Mouse (Mus musculus) kidney, adult 11 months (tissue): Measurements from ENCODE around the gene Ubb.

Source experiments
- DNase-seq: peaks from one replicate; pipeline ENCODE4 v3.0.0; 2022

The Ubb gene

GRCm38 (mm10) chr11:62553186-62553585, 2.2 kb downstream of the Ubb start:
- no peak for DNase-seq

- no peak for DNase-seq
These were observed 2.7 kb downstream of the Ubb start for GRCm38 (mm10) chr11:62553633-62554032.

- DNase-seq, result no peak
These were observed 3.3 kb downstream of the Ubb start for GRCm38 (mm10) chr11:62554163-62554855.

- no peak for DNase-seq
These were observed 4.1 kb downstream of the Ubb start for GRCm38 (mm10) chr11:62554934-62555517.

GRCm38 (mm10) chr11:62555896-62556412, 5.0 kb downstream of the Ubb start:
- no peak for DNase-seq

GRCm38 (mm10) chr11:62557205-62557604, 6.2 kb downstream of the Ubb start:
- peak; percentile 69 for DNase-seq

- DNase-seq, result no peak
These were observed 7.2 kb downstream of the Ubb start for GRCm38 (mm10) chr11:62558152-62558551.

GRCm38 (mm10) chr11:62558961-62559646, 8.1 kb downstream of the Ubb start:
- peak; percentile 90 for DNase-seq

GRCm38 (mm10) chr11:62560463-62561016, 9.6 kb downstream of the Ubb start:
- no peak for DNase-seq

- no peak for DNase-seq
These were observed 12.6 kb downstream of the Ubb start for GRCm38 (mm10) chr11:62563590-62563989.

- DNase-seq, result no peak
These were observed 14.8 kb downstream of the Ubb start for GRCm38 (mm10) chr11:62565747-62566146.

- DNase-seq, result no peak
These were observed 15.2 kb downstream of the Ubb start for GRCm38 (mm10) chr11:62566211-62566610.

GRCm38 (mm10) chr11:62568300-62568699, 17.3 kb downstream of the Ubb start:
- DNase-seq, result no peak

GRCm38 (mm10) chr11:62573959-62574702, 23.2 kb downstream of the Ubb start, which contains the start of gene Trpv2:
Gene Trpv2, plus strand, starts transcription at chr11:62574486.
- no peak for DNase-seq

GRCm38 (mm10) chr11:62574703-62575085, 23.7 kb downstream of the Ubb start:
- no peak for DNase-seq

GRCm38 (mm10) chr11:62575297-62575658, 24.3 kb downstream of the Ubb start:
- peak; percentile 65 for DNase-seq

GRCm38 (mm10) chr11:62575659-62576438, 24.9 kb downstream of the Ubb start:
- no peak for DNase-seq

GRCm38 (mm10) chr11:62576530-62577152, 25.7 kb downstream of the Ubb start:
- no peak for DNase-seq

- DNase-seq, result no peak
These were observed 32.1 kb downstream of the Ubb start for GRCm38 (mm10) chr11:62583031-62583430.

GRCm38 (mm10) chr11:62584671-62585206, 33.8 kb downstream of the Ubb start:
- DNase-seq, result no peak

- DNase-seq, result no peak
These were observed 36.1 kb downstream of the Ubb start for GRCm38 (mm10) chr11:62587034-62587433.
